ENCODE assay signal across 22 mouse cellular contexts in the genomic region with DNA sequence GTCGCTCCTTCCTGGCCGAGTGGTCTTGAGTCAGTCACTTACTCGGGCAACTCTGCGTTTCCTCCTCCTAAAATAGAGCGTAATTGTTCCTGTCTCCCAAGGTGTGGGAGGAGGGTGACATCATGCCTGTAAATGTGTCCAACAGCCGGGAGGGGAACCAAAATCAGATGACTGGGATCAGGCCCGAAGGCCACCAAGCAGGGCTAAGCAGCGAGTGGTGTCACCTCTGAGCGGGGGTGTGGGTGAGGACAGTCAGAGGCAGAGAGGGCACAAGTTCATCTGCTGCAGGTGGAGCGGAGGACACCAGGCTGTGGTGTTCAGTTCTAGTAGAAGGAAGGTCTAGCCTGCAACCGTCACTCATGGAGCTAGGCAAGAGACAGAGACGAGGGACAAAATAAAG. TPM values are rescaled to one million over a fixed set of nuclear protein-coding genes. Genes with fewer than 3 reads are reported as not detected.
"Had no signal": no experiment of that assay in that cellular context is flagged by ENCODE, and none has a peak within 500 bp of the region (broad histone marks: within the 10 kb centered on the region; RNA-seq: fewer than 3 reads in every experiment).

No protein-coding gene starts in this region.

- H3K4me2 ChIP-seq: heart, embryonic 12.5 days; hindbrain, embryonic 13.5 days; hindbrain, embryonic 15.5 days; limb, embryonic 13.5 days; limb, embryonic 15.5 days; liver, embryonic 12.5 days had no signal

- H3K9me3 ChIP-seq: heart, embryonic 10.5 days; hindbrain, embryonic 13.5 days; hindbrain, embryonic 15.5 days; limb, embryonic 13.5 days; limb, embryonic 15.5 days; liver, embryonic 12.5 days had no signal

- H3K9ac ChIP-seq: heart, embryonic 12.5 days; hindbrain, embryonic 13.5 days; hindbrain, embryonic 15.5 days; limb, embryonic 13.5 days; limb, embryonic 15.5 days; liver, embryonic 12.5 days had no signal

- H3K4me3 ChIP-seq: heart, adult 2 months; heart, embryonic 10.5 days; heart, embryonic 12.5 days; hindbrain, embryonic 13.5 days; hindbrain, embryonic 15.5 days; layer of hippocampus, adult 2 months; limb, embryonic 13.5 days; limb, embryonic 15.5 days; liver, embryonic 12.5 days had no signal

- ATAC-seq: hindbrain, postnatal 0 days; intestine, postnatal 0 days; liver, embryonic 12.5 days had no signal

- DNase-seq: gastrocnemius, postnatal 14 days; gastrocnemius, postnatal 36 days; heart, adult 11 months; heart, adult 2 months; heart, postnatal 14 days; heart, postnatal 36 days; kidney, adult 18-20 months; kidney, adult 8-10 months; kidney, postnatal 10 days; kidney, postnatal 4 days; left cerebral cortex, postnatal 4 days had no signal

- H3K4me1 ChIP-seq: hindbrain, embryonic 13.5 days; hindbrain, embryonic 15.5 days had no signal

- H3K36me3 ChIP-seq: heart, embryonic 10.5 days; heart, embryonic 12.5 days; hindbrain, embryonic 13.5 days; hindbrain, embryonic 15.5 days; limb, embryonic 13.5 days; limb, embryonic 15.5 days; liver, embryonic 12.5 days had no signal

- H3K27ac ChIP-seq: heart, adult 2 months; heart, embryonic 10.5 days; hindbrain, embryonic 13.5 days; hindbrain, embryonic 15.5 days; hindbrain, postnatal 0 days; layer of hippocampus, adult 2 months; limb, embryonic 13.5 days; limb, embryonic 15.5 days; liver, embryonic 12.5 days had no signal

- H3K27me3 ChIP-seq: heart, embryonic 12.5 days; hindbrain, embryonic 15.5 days; limb, embryonic 13.5 days; limb, embryonic 15.5 days; liver, embryonic 12.5 days had no signal

RNA-seq across cellular contexts. Expression of a gene that starts 53.3 kb away (rescaled TPM):
- total RNA-seq: hematopoietic stem cell, adult 5-6 weeks had no signal
